Mouse (Mus musculus): ENCODE measurements at regions not wholly inside any gene's neighbourhood (a gene's known extent, or its start where the extent isn't known, plus 50 kb on each side); places are given as distances from the start of the nearest gene placed in this dataset.

DNA sequence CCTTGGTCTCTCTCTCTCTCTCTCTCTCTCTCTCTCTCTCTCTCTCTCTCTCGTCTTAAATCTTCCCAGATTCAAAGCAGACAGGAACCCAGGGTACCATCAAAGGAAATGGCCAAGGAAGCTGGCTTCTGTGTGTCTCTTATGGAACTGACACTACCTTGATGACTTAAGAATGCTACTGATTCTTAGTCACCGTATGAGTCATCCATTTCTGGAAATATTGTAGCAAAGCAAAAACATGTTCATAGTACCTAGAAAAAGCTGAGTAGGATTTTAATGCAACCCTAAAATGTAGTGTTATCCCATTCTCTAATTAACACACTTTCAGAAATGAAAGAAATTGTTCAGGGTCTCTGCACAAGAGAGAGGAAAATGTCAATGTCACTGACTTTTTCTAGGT lies 396.0 kb upstream of the Ddi1 start:
- TF ChIP-seq CTCF (IDR thresholded peaks at IDR 0.05; ENCODE audit: low read depth) (no peak), EP300 (IDR thresholded peaks at IDR 0.05; ENCODE audit: low read depth) (no peak)

Data from heart, postnatal 0 days (tissue).